Mouse (Mus musculus): ENCODE data around the gene Deup1.

The Deup1 gene

GRCm38 (mm10) chr9:15531204-15531603 lies 96.5 kb downstream of the Deup1 start:
- DNase-seq: no peak

- DNase-seq: no peak
These were observed 97.8 kb downstream of the Deup1 start for GRCm38 (mm10) chr9:15529965-15530320.

- DNase-seq: no peak
These were observed 98.3 kb downstream of the Deup1 start for GRCm38 (mm10) chr9:15529275-15529964.

- no peak for DNase-seq
These were observed 99.4 kb downstream of the Deup1 start for GRCm38 (mm10) chr9:15528368-15528767.

GRCm38 (mm10) chr9:15527846-15528245 lies 99.9 kb downstream of the Deup1 start:
- no peak for DNase-seq

GRCm38 (mm10) chr9:15526539-15526938 lies 101.2 kb downstream of the Deup1 start:
- DNase-seq: no peak

GRCm38 (mm10) chr9:15525246-15525645 lies 102.5 kb downstream of the Deup1 start:
- no peak for DNase-seq

GRCm38 (mm10) chr9:15523646-15524045 lies 104.1 kb downstream of the Deup1 start:
- no peak for DNase-seq

- DNase-seq: no peak
These were observed 104.8 kb downstream of the Deup1 start for GRCm38 (mm10) chr9:15522887-15523286.

- no peak for DNase-seq
These were observed 105.4 kb downstream of the Deup1 start for GRCm38 (mm10) chr9:15522348-15522747.

- no peak for DNase-seq
These were observed 109.8 kb downstream of the Deup1 start for GRCm38 (mm10) chr9:15517979-15518378.

GRCm38 (mm10) chr9:15516007-15516406 lies 111.7 kb downstream of the Deup1 start:
- DNase-seq: no peak

- DNase-seq: no peak
These were observed 114.8 kb downstream of the Deup1 start for GRCm38 (mm10) chr9:15512918-15513317.

GRCm38 (mm10) chr9:15510557-15511310 lies 117.0 kb downstream of the Deup1 start:
- no peak for DNase-seq

All from B cell, adult 2 months (primary cell).